Mouse (Mus musculus) heart, adult 9 months (tissue): ENCODE measurements at regions not wholly inside any gene's neighbourhood (a gene's known extent, or its start where the extent isn't known, plus 50 kb on each side); places are given as distances from the start of the nearest gene placed in this dataset.

Source experiments
- DNase-seq, 2 experiments: peaks; one replicate each; pipeline ENCODE4 v3.0.0; 2022; ENCODE audit warnings: low spot score in 2 of 2

DNA sequence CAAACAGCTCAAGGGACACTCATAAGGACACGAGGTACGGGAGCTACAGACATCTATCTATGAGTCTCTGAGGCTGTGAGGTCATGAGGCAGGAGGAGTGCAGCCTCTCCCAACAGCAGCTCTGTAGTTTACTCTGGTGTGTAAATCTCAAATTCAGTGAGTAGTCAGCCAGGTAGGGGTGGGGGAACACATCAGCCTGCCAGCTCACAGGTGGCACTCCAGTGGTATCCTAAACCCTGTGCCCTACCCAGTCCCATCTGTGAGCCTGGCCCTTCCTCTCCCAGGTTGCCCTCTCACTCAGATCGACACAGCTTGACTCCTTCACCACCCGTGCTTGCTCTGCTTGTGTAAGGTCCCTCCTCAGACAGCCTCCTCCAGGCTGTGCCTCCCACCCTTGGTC is 202.2 kb downstream of the Sipa1l2 start:
- no peak for DNase-seq

DNA sequence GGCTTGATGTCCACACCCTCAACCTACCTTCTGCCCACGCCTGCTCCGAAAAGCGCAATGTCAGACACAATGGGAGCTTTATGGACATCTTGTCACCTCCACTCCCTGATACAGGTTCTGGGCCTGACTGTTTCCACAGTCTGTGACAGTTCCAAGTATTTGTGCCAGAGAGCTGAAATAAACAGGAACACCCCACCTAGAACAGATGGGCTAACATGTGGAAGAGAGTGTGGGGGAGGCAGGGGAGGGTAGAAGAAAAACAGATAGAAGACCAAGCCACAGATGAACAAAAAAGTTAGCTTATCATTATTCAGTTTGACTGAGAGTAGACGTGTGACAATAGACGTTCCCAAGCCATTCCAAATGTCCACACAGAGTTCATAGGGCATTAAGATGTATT is 204.6 kb downstream of the Sipa1l2 start:
- DNase-seq = no peak

DNA sequence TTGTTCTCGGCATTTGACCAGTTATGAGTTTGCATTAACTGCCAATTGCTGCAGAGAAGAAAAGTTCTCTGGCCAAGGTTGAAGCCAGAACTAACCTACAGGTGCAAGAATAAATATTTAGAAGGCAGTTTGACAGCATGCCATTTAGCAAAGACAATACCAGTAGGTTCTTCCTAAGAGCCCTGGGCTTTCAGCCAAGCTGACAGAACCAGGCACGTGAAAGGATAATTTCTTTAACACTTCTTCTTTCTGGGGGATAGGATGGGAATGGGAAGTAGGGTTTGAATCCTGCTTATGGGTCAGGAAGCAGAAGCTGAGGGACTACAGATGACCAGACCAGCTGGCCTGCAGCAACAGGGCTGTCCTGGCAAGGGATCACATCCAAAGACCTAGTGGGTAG is 210.2 kb downstream of the Sipa1l2 start:
- no peak for DNase-seq

DNA sequence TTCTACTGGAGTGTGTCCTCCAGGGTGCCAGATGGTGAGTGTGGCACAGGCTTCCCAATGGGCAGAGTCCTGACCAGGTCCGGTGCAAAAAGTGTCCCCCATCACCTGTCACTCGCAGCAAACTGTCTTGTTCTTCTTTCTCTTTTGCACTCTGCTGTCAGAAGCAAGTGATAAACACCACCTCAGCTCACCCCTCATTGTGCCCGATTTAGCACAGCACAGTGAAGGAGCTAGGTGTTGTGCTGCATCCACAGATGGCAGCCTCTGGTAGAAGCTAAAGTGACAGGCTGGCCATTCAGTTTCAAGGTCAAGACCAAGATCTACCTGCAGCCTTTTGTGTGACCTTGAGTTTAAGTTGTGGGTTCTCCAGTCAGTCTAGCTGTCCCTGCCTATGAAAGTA is 211.8 kb downstream of the Sipa1l2 start:
- no peak for DNase-seq

DNA sequence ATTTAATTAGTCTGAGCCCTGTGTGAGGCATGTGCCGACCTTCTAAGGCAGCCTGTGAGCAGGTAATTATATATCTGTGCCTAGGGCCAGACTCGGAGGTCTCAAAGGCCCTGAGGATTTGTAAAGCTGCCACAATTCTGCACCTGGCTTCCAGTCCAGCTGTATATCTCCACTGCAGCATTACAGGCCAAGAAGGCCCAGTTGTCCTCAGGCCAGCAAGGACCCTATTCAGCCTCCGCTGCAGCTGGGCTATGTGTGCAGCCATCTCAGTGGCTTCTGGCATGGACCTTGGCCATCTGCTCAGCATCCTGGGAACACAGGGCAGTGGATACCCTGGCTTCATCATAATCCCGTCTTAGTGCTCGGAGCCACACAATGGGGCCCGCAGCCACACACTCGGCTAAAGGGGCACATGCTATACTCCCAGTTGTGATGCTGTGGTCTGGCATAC is 214.5 kb downstream of the Sipa1l2 start:
- no peak for DNase-seq

DNA sequence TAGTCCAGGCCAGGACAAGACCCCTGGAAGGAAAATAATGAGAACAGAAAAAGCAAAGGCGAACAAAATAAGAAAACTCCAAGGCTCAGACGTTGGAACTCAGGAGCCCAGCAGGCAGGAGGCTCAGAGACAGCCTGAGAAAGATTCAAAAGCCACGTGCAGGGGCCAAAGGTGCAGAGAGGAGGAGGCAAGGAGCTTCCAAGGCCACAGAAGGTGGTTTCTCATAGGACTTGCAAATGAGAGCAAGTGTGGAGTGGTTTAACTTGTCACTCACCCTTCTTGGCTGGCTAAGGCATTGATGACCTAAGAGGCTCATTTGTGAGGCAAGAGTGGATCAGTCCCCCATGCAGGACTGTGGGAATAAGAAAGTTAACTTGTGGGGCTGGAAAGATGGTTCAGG is 217.3 kb downstream of the Sipa1l2 start:
- no peak for DNase-seq

DNA sequence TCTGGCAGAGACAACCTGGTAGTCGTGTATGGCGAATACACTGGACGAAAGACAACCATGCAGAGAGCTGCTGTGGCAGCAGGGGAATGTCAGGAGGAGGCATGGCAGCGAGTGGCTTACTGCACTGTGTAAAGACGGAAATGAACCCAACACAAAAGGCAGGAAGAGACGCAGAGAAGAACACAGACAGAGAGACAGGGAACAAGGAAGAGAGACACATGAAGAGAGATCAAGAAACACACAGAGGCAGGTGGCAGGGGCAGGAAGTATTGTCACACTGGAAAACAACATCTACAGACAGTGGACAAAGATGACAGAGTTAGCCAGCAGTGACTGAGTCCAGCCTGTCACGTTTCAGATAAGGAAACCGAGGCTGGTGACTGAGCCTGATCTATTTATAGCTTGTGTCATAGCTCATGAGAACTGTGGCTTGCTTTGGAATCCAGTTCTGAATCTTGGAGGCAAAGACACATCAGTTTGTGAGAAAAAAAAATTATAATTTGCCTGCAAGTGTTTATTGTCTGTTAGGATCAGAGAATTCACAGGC is 218.0 kb downstream of the Sipa1l2 start:
- peak in 1 of 2 experiments; percentile 48 for DNase-seq

DNA sequence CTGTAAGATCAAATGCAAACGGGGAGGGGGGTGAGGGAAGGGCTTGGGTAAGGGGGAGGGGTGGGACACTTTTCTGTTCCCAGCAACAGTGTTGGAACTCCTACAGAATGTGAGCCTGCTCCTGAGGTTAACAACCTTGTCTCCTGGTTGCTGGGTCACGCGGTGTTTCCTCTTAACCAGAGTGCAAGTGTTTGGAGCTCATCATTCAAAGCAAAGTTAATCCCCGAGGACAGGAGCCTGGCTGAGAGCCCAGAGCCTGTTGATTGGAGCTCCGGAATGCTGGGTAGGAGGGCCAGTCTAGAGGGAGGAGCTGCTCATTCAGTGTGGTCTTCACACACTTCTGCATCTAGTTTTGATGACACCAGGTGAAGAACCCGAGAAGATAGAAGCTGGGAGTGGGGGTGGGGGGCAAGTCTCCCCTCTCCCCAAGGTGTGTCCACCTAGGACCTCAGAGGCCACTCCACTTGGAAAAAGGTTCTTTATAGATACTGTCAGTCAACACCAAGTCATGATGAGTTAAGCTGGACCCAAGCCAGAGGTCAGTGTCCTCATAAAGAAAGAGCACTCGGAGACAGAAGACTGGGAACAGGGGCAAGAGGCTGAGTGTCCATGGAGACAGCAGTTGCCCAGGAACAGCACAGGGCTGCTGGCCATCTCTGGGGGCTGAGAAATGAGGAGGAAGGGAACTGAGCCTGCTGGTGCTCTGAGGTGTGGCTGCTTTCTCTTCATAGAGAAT is 220.2 kb downstream of the Sipa1l2 start:
- DNase-seq = peak; percentile 86 to 91

DNA sequence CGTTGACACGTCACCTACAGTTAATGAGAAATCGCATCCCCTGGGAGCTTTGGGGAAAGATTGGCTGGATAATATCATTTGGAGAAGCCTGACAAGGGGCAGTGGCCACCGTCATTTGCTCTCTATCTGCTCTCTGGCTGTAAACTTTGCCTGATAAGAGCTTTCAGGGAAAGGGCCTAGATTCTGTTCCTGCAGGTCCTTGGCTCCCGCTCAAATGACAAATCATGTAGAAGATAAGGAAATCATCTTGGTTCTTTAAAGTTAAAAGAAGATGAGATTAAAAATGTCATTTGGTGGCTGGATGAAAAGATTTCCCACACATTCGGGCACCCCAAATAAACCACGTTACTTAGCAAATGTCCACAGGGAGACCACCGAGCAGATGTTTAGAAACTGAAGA is 223.4 kb downstream of the Sipa1l2 start:
- no peak for DNase-seq

DNA sequence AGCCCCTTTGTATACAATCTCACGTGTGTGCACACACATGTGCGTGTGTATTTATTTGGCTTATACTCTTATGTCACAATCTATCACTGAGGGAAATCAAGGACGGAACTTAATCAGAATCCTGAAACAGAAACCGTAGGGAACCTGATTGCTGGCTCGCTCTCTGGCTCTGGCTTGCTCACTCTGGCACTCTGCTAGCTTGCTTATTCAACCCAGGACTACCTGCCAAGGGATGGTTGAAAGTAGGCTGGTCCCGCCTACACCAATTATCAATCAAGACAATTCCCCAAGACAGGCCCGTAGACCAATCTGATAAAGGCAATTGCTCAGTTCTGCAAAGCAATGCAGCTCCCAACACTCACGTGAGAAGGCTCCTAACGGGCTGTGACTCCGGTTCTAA is 224.0 kb downstream of the Sipa1l2 start:
- no peak for DNase-seq

DNA sequence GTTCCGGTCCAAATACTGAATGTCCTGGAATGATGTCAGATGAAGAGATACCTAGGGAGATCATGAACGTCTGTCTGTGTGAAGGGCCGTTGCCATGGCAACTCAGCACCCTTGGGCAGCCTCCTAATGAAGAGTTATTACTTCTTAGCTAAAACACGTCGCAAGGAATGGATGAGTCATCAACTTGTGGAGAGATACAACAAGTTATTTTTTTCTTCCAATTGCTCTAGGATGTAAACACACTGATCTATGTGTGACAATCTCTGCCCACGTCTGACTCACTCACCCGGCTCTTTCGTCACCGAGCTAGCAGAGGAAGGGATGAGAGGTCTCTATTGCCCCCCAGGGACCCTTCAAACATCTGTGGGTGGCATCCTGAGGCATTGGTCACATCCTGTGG is 225.7 kb downstream of the Sipa1l2 start:
- DNase-seq = no peak

DNA sequence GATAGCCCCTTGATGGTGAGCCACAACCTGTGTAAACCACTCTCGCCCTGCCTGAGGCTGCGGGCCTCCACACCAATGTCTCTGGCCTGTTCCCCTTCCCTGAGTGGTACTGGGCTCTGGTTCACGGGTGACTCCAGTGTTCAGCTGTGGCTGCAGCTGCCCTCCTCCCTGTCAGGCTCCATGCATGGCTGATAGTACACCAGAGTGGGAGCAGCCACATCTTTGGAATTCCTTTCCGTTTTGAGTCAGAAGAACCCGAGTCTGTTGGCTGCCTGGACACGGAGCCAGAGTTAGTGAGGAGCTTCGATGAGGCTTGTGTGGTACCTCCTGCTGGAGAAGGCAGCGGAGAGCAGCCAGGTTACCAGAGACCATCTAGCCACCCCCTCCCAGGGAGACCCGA is 227.1 kb downstream of the Sipa1l2 start:
- no peak for DNase-seq

DNA sequence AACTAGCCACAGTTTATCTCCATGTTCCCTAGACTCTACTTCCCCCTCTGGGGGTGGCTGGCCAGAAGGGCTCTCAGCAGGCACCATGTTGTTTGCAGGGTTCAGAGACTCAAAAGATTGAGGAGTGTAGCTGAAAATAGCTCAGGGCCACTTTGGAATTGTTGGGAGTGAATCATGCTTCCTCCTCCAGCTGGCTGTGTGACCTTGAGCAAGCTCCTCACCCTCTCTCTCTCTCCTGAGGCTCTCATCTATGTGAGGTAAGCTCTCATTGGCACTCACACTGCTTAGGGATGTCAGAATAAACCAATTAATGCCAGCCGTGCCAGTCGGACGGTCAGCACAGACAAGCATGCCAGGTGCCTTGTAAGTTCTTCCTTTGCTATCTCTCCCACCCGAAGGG is 228.0 kb downstream of the Sipa1l2 start:
- DNase-seq = peak; percentile 30 to 42

DNA sequence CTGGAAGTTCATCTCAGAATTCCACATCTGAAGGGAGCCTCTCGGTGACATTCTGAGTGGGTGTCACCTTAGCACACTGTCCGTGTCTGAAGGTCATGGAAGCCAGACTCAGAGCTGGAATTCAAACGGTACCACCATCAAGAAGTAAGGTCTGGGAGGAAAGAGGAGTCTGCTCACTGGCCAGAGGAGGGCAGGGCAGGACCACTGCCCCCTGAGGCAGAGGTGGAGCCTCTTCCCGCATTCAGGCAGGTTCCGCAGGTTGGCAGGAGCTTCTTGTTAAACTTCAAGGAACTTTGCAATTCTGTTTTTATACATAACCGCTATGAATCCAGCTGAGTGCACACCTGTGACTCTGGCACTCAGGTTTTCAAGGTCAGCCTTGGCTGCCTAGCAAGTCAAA is 231.4 kb downstream of the Sipa1l2 start:
- no peak for DNase-seq

DNA sequence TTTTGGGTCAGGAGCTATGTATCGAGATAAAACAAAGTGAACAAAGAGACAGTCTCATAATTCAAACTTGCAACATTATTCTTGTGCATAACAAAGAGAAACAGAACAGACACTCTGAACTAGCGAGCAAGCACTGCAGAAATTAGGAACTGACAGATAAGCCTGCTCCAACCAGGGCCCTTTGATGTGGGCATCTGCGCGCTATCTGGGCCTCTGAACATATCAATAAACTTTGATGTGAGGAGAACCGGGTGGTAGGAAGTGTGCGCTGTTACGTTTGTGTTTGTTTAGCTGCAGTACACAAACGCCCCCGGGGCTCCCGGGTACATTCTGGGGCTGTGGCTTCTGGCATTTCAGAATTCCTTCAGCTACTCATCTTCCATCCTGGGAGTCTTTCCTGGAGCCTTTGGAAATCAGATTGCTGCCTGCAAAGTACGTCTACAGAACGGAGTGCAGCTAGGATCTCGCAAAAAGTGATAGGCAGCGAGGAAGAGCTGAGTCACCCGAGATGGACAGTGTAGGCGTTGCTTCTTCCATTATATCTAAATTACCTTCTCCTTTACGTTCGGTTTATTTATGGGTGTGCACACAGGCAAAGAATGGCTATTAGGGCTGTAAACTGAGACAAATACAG is 232.0 kb downstream of the Sipa1l2 start:
- no peak for DNase-seq

DNA sequence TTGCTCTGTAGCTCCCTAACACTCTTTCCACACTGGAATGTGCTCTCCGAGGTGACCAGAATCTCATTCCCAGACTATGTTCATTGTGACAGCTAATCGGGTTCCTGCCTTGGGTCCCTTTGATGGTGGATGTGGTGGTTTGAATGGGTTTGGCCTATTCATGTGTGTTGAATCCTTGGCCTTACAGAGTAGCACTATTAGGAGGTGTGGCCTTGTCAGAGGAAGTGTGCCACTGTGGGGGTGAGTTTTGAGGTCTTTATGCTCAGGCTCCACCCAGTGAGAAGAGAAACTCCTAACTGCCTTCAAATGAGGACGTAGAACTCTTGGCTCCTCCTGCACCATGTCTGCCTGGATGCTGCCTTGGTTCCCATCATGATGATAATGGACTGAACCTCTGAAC is 232.8 kb downstream of the Sipa1l2 start:
- DNase-seq = no peak

DNA sequence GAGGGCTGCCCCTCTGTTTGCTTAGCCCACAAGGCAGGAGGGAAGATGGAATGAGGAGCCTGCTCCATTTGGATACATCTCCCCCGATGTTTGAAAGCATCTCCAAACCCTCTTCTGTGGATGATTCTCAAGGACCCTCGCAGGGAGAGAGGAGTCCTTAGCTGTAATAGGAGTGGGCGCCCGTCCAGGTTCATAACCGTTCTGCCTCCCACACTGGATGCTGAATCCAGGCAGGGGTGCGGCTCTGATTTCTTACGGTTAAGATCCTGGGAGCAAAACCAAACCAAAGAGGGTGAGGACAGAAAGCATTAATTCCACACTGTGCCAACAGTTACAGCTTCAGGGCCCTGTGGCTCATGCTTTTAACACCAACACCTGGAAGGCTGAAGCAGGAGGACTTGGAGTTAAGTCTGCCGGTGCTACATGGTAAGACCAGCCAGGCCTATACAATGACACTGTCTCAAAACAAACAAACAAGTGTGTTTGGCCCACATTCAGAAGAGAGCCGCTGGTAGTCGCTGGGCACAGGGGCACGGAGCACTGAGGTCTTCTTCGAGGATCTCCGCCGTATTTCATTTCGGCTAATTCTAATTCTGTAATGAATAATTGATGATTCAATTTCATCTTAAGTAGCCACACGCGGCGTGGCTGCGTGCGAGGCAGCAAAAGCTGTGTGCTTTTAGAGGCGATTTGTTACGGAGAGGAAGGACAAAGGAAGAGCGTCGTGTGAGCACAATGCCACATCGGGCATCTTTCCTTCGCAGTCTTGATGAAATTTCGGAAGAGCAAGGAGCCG is 233.8 kb downstream of the Sipa1l2 start:
- DNase-seq = no peak

DNA sequence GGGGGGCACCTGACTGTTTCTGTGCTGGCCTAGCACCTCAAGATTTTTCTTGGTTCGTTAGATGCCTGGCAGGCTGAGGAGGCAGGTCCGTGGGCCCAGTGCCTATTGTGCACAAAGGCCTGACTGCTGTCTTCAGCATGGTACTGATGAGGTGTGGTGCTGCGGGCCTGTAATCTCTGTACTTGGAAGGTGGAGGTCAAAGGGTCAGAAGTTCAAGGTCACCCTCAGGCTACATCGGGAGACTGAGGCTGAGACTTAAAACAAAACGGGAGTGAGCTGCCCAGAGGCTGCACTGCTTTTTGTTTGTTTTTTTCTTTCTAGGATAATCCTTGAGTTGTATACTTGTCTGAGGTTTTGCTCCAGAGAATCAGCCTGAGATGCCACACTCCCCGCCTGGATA is 234.4 kb downstream of the Sipa1l2 start:
- DNase-seq = no peak

DNA sequence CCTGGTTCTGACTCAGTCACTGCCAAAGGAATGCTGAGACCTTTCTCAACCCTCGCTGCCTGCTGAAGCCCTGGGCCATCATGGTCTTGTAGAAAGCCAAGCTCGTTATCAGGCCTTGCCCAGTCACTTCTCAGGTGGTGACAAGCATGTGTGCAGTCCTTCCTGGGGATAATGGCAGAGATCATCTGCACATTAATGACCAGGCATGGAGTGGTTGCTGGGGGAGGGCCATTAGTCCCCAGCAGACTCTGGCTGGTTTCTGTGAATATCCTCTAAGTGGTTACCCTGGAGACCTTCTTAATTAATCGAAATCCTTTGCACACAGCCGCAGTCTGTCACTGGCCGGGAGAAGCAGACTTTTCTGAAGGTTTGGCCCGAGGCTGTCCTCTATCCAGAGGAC is 239.0 kb downstream of the Sipa1l2 start:
- peak in 1 of 2 experiments; percentile 33 for DNase-seq

DNA sequence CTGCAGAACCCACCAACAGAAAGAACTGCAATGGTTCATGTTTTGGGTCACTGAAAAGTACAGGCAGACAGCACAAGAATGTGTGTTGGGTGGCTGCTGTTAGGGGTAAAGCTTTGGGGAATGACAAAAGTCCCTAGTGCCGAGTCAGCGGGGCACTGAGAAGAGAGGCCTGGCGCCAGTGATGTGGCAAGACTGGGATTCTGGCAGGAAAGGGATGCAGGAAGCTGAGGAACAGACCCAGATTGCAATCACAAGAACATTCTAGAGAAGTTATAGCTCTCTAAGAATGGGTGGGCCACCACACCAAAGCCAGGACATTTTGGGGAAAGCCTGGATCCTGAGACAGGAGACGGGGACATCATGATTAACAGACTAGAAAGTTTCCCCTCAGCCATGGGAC is 241.0 kb downstream of the Sipa1l2 start:
- peak in 1 of 2 experiments; percentile 11 for DNase-seq

DNA sequence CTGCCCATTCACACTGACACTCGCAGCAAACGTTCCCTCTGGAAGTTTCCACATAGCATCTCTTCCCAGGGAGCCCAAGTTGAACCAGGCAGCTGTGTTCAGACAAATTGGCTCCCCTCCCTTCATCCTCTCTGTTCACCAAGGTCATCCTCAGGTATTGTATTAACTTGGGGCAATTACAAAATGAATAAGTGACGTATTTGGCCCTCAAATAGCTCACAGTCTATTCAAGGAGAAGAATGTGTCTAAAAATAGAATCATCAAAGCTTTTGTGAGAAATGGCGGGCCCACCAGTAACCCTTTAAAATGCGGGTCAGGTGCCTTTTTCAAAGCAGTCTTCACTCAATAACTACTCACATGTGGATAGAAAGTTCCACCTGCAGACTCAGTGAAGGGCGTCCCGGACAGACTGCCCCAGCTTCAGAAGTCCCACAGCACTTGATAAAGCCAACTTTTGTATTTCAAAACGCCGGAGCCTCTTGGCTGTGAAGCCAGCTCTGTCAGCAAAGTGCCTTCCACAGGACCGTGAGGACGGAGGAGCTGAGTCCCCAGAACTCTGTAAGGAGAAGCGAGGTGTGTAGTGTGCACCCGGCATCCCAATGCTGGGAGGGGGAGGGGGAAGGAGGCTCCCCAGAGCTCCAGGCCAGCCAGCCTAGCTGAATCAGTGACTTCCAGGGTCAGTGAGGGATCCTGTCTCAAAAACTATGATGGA is 241.9 kb downstream of the Sipa1l2 start:
- peak; percentile 21 to 30 for DNase-seq

DNA sequence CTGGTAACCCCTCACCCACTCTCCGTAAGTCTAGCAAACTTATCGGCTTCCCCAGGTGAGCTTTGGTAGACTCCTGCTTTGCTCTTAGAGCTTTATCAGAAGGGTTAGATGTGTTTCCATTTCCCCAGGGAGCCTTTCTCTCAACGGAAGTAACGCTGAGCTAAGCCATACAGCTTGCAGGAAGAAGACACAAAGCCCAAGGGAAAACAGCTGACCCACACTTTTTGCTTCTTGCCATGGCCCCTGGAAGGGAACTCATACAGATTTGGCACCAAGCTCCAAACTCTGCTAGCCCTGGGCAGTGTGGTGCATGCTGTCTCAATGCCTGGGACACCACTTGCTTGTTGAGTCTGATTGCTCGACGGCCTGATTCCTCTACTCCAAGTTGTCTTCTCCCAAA is 242.6 kb downstream of the Sipa1l2 start:
- peak; percentile 40 to 44 for DNase-seq
